Mouse (Mus musculus): ENCODE results near the gene Iqsec2. TPM values are rescaled to one million over a fixed set of nuclear protein-coding genes. Genes with fewer than 3 reads are reported as not detected.

Iqsec2 gene
- polyA plus RNA-seq, 1 experiment from 2014 or later = 11.0 TPM

DNA sequence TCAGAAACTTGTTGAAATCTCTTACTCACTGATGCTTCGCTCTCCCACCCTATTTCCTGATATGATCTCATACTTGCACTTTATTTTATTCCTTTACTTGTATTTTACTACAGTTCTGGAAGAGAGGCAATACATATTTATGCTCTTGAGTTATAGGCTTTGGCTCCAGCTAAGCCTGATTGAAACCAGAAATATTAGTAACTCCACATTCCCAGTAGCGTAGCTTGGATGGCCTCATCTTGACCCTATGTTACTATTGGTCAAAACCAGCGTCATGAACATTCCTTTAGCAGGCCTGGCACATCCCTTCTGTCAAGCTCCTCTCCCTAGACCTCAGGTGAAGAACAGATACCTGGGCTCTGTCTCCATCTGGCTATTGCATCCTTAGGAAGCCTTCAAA, 14.2 kb downstream of the Iqsec2 start:
- ATAC-seq (replicated peaks; ENCODE audit: low FRiP score, low read depth) = no peak
- Histone ChIP-seq H3K36me3 (ENCODE audit: insufficient read depth, low read length) (no peaks in the 10 kb centered on the region), H3K27me3 (ENCODE audit: insufficient read depth, low read length) (no peaks in the 10 kb centered on the region), H3K9ac (ENCODE audit: low read depth, low read length) (no peak overlapping the region), H3K4me2 (ENCODE audit: low read length) (no peak overlapping the region), H3K4me1 (replicated peaks; ENCODE audit: insufficient read depth, low read length) (no peaks in the 10 kb centered on the region), H3K27ac (no peak overlapping the region), H3K4me3 (replicated peaks; ENCODE audit: low read depth, low read length) (no peak overlapping the region), H3K9me3 (replicated peaks; ENCODE audit: low read length) (no peaks in the 10 kb centered on the region)
- whole genome bisulfite sequencing = 76% methylated on average over 3 of the region's 3 CpGs
- DNase-seq (ENCODE audit: low spot score) = peak; percentile 25
- TF ChIP-seq CTCF (IDR thresholded peaks at IDR 0.05; ENCODE audit: low read depth) = no peak

DNA sequence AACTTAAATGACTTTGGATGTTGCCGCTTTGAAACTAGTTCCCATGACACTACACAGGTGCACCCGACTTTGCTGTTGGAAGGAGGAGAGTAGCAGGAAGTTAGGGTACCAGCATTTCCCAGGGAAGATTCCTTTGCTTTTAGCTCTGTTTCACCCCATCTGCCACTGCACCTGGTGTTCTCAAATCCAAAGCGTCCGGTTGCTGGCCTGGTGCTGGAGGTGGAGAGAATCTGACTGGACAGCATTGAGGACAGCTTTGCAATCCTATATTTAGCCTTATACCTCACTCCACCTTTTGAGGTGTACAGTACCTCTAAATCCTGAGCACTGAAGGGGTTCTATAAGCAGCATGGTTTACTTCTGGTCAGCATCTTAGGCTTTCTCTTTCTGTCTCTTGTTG, 17.3 kb downstream of the Iqsec2 start:
- no peak for TF ChIP-seq CTCF (IDR thresholded peaks at IDR 0.05; ENCODE audit: low read depth)
- WGBS = 84% methylated on average over 4 of the region's 4 CpGs
- H3K9ac ChIP-seq (ENCODE audit: low read depth, low read length) = no peak overlapping the region
- DNase-seq (ENCODE audit: low spot score) (no peak), ATAC-seq (replicated peaks; ENCODE audit: low FRiP score, low read depth) (no peak)
- H3K4me2 ChIP-seq (ENCODE audit: low read length) = no peak overlapping the region
- H3K4me1 ChIP-seq (replicated peaks; ENCODE audit: insufficient read depth, low read length) = no peaks in the 10 kb centered on the region
- H3K9me3 ChIP-seq (replicated peaks; ENCODE audit: low read length) = no peaks in the 10 kb centered on the region
- H3K4me3 ChIP-seq (replicated peaks; ENCODE audit: low read depth, low read length) = no peak overlapping the region
- no peaks in the 10 kb centered on the region for H3K36me3 ChIP-seq (ENCODE audit: insufficient read depth, low read length)
- no peak overlapping the region for H3K27ac ChIP-seq
- no peaks in the 10 kb centered on the region for H3K27me3 ChIP-seq (ENCODE audit: insufficient read depth, low read length)

DNA sequence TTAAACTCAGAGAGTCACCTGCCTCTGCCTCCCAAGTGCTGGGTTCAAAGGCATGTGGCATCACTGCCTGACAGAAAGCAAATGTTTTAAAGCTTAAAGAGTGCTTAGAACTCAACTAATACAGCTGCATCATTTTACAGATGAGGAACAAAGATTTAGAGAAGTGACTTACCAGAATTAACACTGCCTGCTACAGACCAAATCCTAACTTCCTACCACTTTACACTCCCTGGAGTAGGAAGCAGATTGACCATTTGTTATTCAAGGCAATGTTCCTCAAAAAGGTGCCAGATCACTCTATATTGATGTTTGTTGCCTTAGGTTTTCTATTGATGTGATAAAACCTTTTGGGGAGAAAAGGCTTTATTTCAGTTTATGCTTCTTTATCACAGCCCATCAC, 20.0 kb downstream of the Iqsec2 start:
- ATAC-seq (replicated peaks; ENCODE audit: low FRiP score, low read depth) (no peak), DNase-seq (ENCODE audit: low spot score) (no peak)
- Histone ChIP-seq H3K9ac (ENCODE audit: low read depth, low read length) (no peak overlapping the region), H3K27me3 (ENCODE audit: insufficient read depth, low read length) (no peaks in the 10 kb centered on the region), H3K4me3 (replicated peaks; ENCODE audit: low read depth, low read length) (no peak overlapping the region), H3K36me3 (ENCODE audit: insufficient read depth, low read length) (no peaks in the 10 kb centered on the region), H3K9me3 (replicated peaks; ENCODE audit: low read length) (no peaks in the 10 kb centered on the region), H3K4me1 (replicated peaks; ENCODE audit: insufficient read depth, low read length) (no peaks in the 10 kb centered on the region), H3K27ac (no peak overlapping the region), H3K4me2 (ENCODE audit: low read length) (no peak overlapping the region)
- no peak for TF ChIP-seq CTCF (IDR thresholded peaks at IDR 0.05; ENCODE audit: low read depth)

DNA sequence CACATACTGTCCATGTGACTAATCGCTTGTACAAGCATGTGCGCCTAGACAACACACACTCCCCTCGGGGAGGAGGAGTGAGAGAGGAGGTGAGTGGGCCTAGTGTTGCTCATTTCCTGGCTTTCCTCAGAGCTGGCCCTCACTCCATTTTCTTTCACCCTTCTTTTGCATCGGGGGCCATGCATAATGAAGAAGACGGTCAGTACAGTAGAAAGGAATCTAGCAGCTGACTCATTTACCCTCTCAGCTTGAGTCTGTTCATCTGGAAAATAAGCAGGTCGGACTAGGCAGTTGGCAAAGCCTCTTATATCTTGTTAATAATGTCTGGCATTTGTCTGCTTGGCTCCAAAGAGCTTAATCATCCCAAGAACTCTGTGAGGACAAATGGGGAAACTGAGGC, 22.1 kb downstream of the Iqsec2 start:
- H3K9ac ChIP-seq (ENCODE audit: low read depth, low read length) = no peak overlapping the region
- H3K9me3 ChIP-seq (replicated peaks; ENCODE audit: low read length) = no peaks in the 10 kb centered on the region
- H3K27me3 ChIP-seq (ENCODE audit: insufficient read depth, low read length) = no peaks in the 10 kb centered on the region
- ATAC-seq (replicated peaks; ENCODE audit: low FRiP score, low read depth) = no peak
- 85% methylated on average over 6 of the region's 6 CpGs for WGBS
- TF ChIP-seq CTCF (IDR thresholded peaks at IDR 0.05; ENCODE audit: low read depth) = no peak
- no peak overlapping the region for H3K4me3 ChIP-seq (replicated peaks; ENCODE audit: low read depth, low read length)
- no peak overlapping the region for H3K4me2 ChIP-seq (ENCODE audit: low read length)
- H3K4me1 ChIP-seq (replicated peaks; ENCODE audit: insufficient read depth, low read length) = no peaks in the 10 kb centered on the region
- no peaks in the 10 kb centered on the region for H3K36me3 ChIP-seq (ENCODE audit: insufficient read depth, low read length)
- H3K27ac ChIP-seq = no peak overlapping the region
- no peak for DNase-seq (ENCODE audit: low spot score)

DNA sequence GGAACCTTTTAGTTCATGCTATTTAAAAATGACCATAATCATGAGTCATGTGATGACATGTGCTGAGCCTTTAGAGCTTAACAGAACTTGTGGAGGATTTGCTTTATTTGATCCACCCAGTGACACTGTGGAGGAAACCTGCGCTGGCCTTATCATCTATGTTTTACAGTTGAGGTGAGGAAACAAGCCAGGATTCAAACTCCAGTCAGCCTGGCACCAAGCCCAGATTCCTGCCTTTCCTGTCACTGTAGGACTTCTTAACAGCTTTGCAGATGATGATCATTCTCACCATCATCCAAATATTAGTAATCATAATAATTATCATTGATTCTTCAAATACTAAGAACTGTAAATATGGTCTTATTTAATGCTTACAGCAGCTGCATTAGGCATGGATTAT, 24.5 kb downstream of the Iqsec2 start:
- Histone ChIP-seq H3K9me3 (replicated peaks; ENCODE audit: low read length) (no peaks in the 10 kb centered on the region), H3K4me1 (replicated peaks; ENCODE audit: insufficient read depth, low read length) (no peaks in the 10 kb centered on the region), H3K27me3 (ENCODE audit: insufficient read depth, low read length) (no peaks in the 10 kb centered on the region), H3K36me3 (ENCODE audit: insufficient read depth, low read length) (no peaks in the 10 kb centered on the region), H3K4me2 (ENCODE audit: low read length) (no peak overlapping the region), H3K4me3 (replicated peaks; ENCODE audit: low read depth, low read length) (no peak overlapping the region), H3K27ac (no peak overlapping the region), H3K9ac (ENCODE audit: low read depth, low read length) (no peak overlapping the region)
- DNase-seq (ENCODE audit: low spot score) (no peak), ATAC-seq (replicated peaks; ENCODE audit: low FRiP score, low read depth) (no peak)
- no peak for TF ChIP-seq CTCF (IDR thresholded peaks at IDR 0.05; ENCODE audit: low read depth)
- 90% methylated on average over 1 of the region's 1 CpGs for WGBS

DNA sequence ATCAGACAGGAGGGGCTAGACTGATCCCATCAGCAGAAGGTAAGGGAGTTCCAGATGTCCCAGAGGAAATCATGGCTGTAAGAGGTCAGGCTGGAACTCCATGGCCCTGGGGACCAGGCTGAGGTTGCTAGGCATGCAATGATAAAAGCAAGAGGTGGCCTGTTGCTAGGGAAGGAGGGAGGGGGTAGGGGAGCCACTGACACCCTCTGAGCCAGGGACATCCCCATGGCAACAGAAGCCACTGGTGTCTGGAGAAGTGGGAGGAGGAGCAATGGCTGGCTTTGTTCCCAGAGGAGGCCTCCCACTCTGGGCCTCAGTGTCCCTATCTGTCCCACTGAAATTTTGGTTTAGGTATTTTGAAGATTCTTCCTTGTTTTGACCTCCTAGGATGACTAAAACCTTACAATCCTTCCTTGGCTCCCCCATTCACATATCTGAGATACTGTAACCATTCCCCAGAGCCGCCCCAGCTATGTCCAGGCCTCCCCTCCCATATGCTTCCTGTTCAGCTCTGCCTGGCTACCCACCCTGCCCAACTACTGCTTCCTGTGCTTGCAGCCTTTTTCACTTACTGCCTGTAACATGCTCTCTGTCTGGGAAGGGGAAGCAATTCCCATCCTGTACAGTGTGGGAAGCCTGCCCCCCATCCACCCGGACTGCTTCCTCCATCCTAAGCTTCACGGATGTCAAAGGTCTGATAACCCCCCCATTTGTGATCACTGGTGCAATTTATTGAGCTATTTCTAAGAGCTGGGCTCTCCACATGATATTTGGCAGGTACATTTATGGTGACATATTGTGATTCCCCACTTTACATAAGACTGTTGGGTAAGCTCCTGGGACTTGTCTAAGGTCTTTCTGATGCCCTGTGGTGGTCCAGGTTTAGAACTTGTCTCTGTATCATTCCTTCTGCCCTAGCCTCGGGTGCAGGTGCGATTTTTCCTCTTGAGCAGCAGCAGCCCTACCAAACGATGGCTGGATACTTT, 27.3 kb downstream of the Iqsec2 start:
- H3K4me2 ChIP-seq (ENCODE audit: low read length) = no peak overlapping the region
- no peaks in the 10 kb centered on the region for H3K4me1 ChIP-seq (replicated peaks; ENCODE audit: insufficient read depth, low read length)
- no peak overlapping the region for H3K27ac ChIP-seq
- no peaks in the 10 kb centered on the region for H3K27me3 ChIP-seq (ENCODE audit: insufficient read depth, low read length)
- no peaks in the 10 kb centered on the region for H3K36me3 ChIP-seq (ENCODE audit: insufficient read depth, low read length)
- H3K4me3 ChIP-seq (replicated peaks; ENCODE audit: low read depth, low read length) = no peak overlapping the region
- TF ChIP-seq CTCF (IDR thresholded peaks at IDR 0.05; ENCODE audit: low read depth) = no peak
- H3K9me3 ChIP-seq (replicated peaks; ENCODE audit: low read length) = no peaks in the 10 kb centered on the region
- 54% methylated on average over 6 of the region's 6 CpGs for WGBS
- peak; percentile 21 for DNase-seq (ENCODE audit: low spot score)
- ATAC-seq (replicated peaks; ENCODE audit: low FRiP score, low read depth) = no peak
- H3K9ac ChIP-seq (ENCODE audit: low read depth, low read length) = no peak overlapping the region

Data from kidney, postnatal 0 days (tissue).